Mouse (Mus musculus): ENCODE measurements around the gene 1110059E24Rik. TPM values are rescaled to one million over a fixed set of nuclear protein-coding genes. Genes with fewer than 3 reads are reported as not detected.

1110059E24Rik gene
- polyA plus RNA-seq, 1 experiment, result 17.1 TPM

- H3ac ChIP-seq (ENCODE audit: control insufficient read depth, insufficient read length, low read depth), result no peak overlapping the region
- no peak overlapping the region for H3K4me3 ChIP-seq (ENCODE audit: insufficient read depth, poor library complexity, severe bottlenecking)
- H3K36me3 ChIP-seq (ENCODE audit: control insufficient read depth, insufficient read depth), result peaks cover 5% of the 10 kb centered on the region
- H3K27me3 ChIP-seq (ENCODE audit: control insufficient read depth, insufficient read depth, insufficient read length), result no peaks in the 10 kb centered on the region
- H3K79me3 ChIP-seq (ENCODE audit: low read depth), result peaks cover 76% of the 10 kb centered on the region
- peaks cover 97% of the 10 kb centered on the region for H3K79me2 ChIP-seq (ENCODE audit: control insufficient read depth, insufficient read depth)
- TF ChIP-seq CTCF (IDR thresholded peaks at IDR 0.05; ENCODE audit: control insufficient read depth, insufficient read depth, insufficient read length) (no peak), USF1 (IDR thresholded peaks at IDR 0.05; ENCODE audit: low read depth) (no peak), MYOG (IDR thresholded peaks at IDR 0.05; ENCODE audit: control insufficient read depth, extremely low read depth, insufficient read length) (no peak), MYOD1 (IDR thresholded peaks at IDR 0.05; ENCODE audit: control insufficient read depth, insufficient read length, low read depth) (no peak), FOSL1 (IDR thresholded peaks at IDR 0.05; ENCODE audit: insufficient read depth, low read length, poor library complexity, severe bottlenecking) (no peak), CEBPB (IDR thresholded peaks at IDR 0.05; ENCODE audit: low read depth) (no peak), MAX (IDR thresholded peaks at IDR 0.05) (no peak)
Observed at GRCm38 (mm10) chr19:21646142-21646541, 6.6 kb downstream of the 1110059E24Rik start.

- no peak overlapping the region for H3K4me3 ChIP-seq (ENCODE audit: insufficient read depth, poor library complexity, severe bottlenecking)
- TF ChIP-seq MAX (IDR thresholded peaks at IDR 0.05), result no peak
- TF ChIP-seq CTCF (IDR thresholded peaks at IDR 0.05; ENCODE audit: control insufficient read depth, insufficient read depth, insufficient read length), result no peak
- no peak for TF ChIP-seq CEBPB (IDR thresholded peaks at IDR 0.05; ENCODE audit: low read depth)
- TF ChIP-seq MYOD1 (IDR thresholded peaks at IDR 0.05; ENCODE audit: control insufficient read depth, insufficient read length, low read depth), result no peak
- TF ChIP-seq MYOG (IDR thresholded peaks at IDR 0.05; ENCODE audit: control insufficient read depth, extremely low read depth, insufficient read length), result no peak
- no peak for TF ChIP-seq FOSL1 (IDR thresholded peaks at IDR 0.05; ENCODE audit: insufficient read depth, low read length, poor library complexity, severe bottlenecking)
- no peak for TF ChIP-seq USF1 (IDR thresholded peaks at IDR 0.05; ENCODE audit: low read depth)
- H3K27me3 ChIP-seq (ENCODE audit: control insufficient read depth, insufficient read depth, insufficient read length), result no peaks in the 10 kb centered on the region
- H3K36me3 ChIP-seq (ENCODE audit: control insufficient read depth, insufficient read depth), result peaks cover 5% of the 10 kb centered on the region
- H3K79me2 ChIP-seq (ENCODE audit: control insufficient read depth, insufficient read depth), result peaks cover 97% of the 10 kb centered on the region
- H3K79me3 ChIP-seq (ENCODE audit: low read depth), result peaks cover 67% of the 10 kb centered on the region
- no peak overlapping the region for H3ac ChIP-seq (ENCODE audit: control insufficient read depth, insufficient read length, low read depth)
Observed at GRCm38 (mm10) chr19:21645301-21645700, 7.5 kb downstream of the 1110059E24Rik start.

- Histone ChIP-seq H3K4me3 (ENCODE audit: insufficient read depth, poor library complexity, severe bottlenecking) (no peak overlapping the region), H3K79me3 (ENCODE audit: low read depth) (peaks cover 66% of the 10 kb centered on the region), H3K36me3 (ENCODE audit: control insufficient read depth, insufficient read depth) (no peaks in the 10 kb centered on the region), H3K79me2 (ENCODE audit: control insufficient read depth, insufficient read depth) (peaks cover 97% of the 10 kb centered on the region), H3ac (ENCODE audit: control insufficient read depth, insufficient read length, low read depth) (no peak overlapping the region), H3K27me3 (ENCODE audit: control insufficient read depth, insufficient read depth, insufficient read length) (no peaks in the 10 kb centered on the region)
- TF ChIP-seq CTCF (IDR thresholded peaks at IDR 0.05; ENCODE audit: control insufficient read depth, insufficient read depth, insufficient read length) (no peak), MYOD1 (IDR thresholded peaks at IDR 0.05; ENCODE audit: control insufficient read depth, insufficient read length, low read depth) (no peak), MYOG (IDR thresholded peaks at IDR 0.05; ENCODE audit: control insufficient read depth, extremely low read depth, insufficient read length) (no peak), MAX (IDR thresholded peaks at IDR 0.05) (no peak), USF1 (IDR thresholded peaks at IDR 0.05; ENCODE audit: low read depth) (no peak), FOSL1 (IDR thresholded peaks at IDR 0.05; ENCODE audit: insufficient read depth, low read length, poor library complexity, severe bottlenecking) (no peak), CEBPB (IDR thresholded peaks at IDR 0.05; ENCODE audit: low read depth) (no peak)
Observed at GRCm38 (mm10) chr19:21643935-21644334, 8.8 kb downstream of the 1110059E24Rik start.

- Histone ChIP-seq H3K79me3 (ENCODE audit: low read depth) (peaks cover 43% of the 10 kb centered on the region), H3K36me3 (ENCODE audit: control insufficient read depth, insufficient read depth) (no peaks in the 10 kb centered on the region), H3K27me3 (ENCODE audit: control insufficient read depth, insufficient read depth, insufficient read length) (no peaks in the 10 kb centered on the region), H3K79me2 (ENCODE audit: control insufficient read depth, insufficient read depth) (peaks cover 91% of the 10 kb centered on the region), H3ac (ENCODE audit: control insufficient read depth, insufficient read length, low read depth) (no peak overlapping the region), H3K4me3 (ENCODE audit: insufficient read depth, poor library complexity, severe bottlenecking) (no peak overlapping the region)
- TF ChIP-seq MYOG (IDR thresholded peaks at IDR 0.05; ENCODE audit: control insufficient read depth, extremely low read depth, insufficient read length), result no peak
- TF ChIP-seq MAX (IDR thresholded peaks at IDR 0.05), result no peak
- TF ChIP-seq CTCF (IDR thresholded peaks at IDR 0.05; ENCODE audit: control insufficient read depth, insufficient read depth, insufficient read length), result no peak
- TF ChIP-seq FOSL1 (IDR thresholded peaks at IDR 0.05; ENCODE audit: insufficient read depth, low read length, poor library complexity, severe bottlenecking), result no peak
- no peak for TF ChIP-seq USF1 (IDR thresholded peaks at IDR 0.05; ENCODE audit: low read depth)
- TF ChIP-seq MYOD1 (IDR thresholded peaks at IDR 0.05; ENCODE audit: control insufficient read depth, insufficient read length, low read depth), result no peak
Observed at GRCm38 (mm10) chr19:21637672-21638071, 15.1 kb downstream of the 1110059E24Rik start.

GRCm38 (mm10) chr19:21636907-21637306, 15.9 kb downstream of the 1110059E24Rik start:
- Histone ChIP-seq H3K36me3 (ENCODE audit: control insufficient read depth, insufficient read depth) (no peaks in the 10 kb centered on the region), H3K79me3 (ENCODE audit: low read depth) (peaks cover 42% of the 10 kb centered on the region), H3K27me3 (ENCODE audit: control insufficient read depth, insufficient read depth, insufficient read length) (no peaks in the 10 kb centered on the region), H3ac (ENCODE audit: control insufficient read depth, insufficient read length, low read depth) (no peak overlapping the region), H3K4me3 (ENCODE audit: insufficient read depth, poor library complexity, severe bottlenecking) (no peak overlapping the region), H3K79me2 (ENCODE audit: control insufficient read depth, insufficient read depth) (peaks cover 90% of the 10 kb centered on the region)
- TF ChIP-seq MYOD1 (IDR thresholded peaks at IDR 0.05; ENCODE audit: control insufficient read depth, insufficient read length, low read depth) (no peak), CEBPB (IDR thresholded peaks at IDR 0.05; ENCODE audit: low read depth) (no peak), MAX (IDR thresholded peaks at IDR 0.05) (no peak), USF1 (IDR thresholded peaks at IDR 0.05; ENCODE audit: low read depth) (no peak), CTCF (IDR thresholded peaks at IDR 0.05; ENCODE audit: control insufficient read depth, insufficient read depth, insufficient read length) (no peak), FOSL1 (IDR thresholded peaks at IDR 0.05; ENCODE audit: insufficient read depth, low read length, poor library complexity, severe bottlenecking) (no peak), MYOG (IDR thresholded peaks at IDR 0.05; ENCODE audit: control insufficient read depth, extremely low read depth, insufficient read length) (no peak)

- Histone ChIP-seq H3K36me3 (ENCODE audit: control insufficient read depth, insufficient read depth) (no peaks in the 10 kb centered on the region), H3ac (ENCODE audit: control insufficient read depth, insufficient read length, low read depth) (no peak overlapping the region), H3K4me3 (ENCODE audit: insufficient read depth, poor library complexity, severe bottlenecking) (no peak overlapping the region), H3K27me3 (ENCODE audit: control insufficient read depth, insufficient read depth, insufficient read length) (no peaks in the 10 kb centered on the region), H3K79me3 (ENCODE audit: low read depth) (peaks cover 38% of the 10 kb centered on the region), H3K79me2 (ENCODE audit: control insufficient read depth, insufficient read depth) (peaks cover 82% of the 10 kb centered on the region)
- TF ChIP-seq CEBPB (IDR thresholded peaks at IDR 0.05; ENCODE audit: low read depth) (no peak), MAX (IDR thresholded peaks at IDR 0.05) (no peak), MYOG (IDR thresholded peaks at IDR 0.05; ENCODE audit: control insufficient read depth, extremely low read depth, insufficient read length) (no peak), MYOD1 (IDR thresholded peaks at IDR 0.05; ENCODE audit: control insufficient read depth, insufficient read length, low read depth) (no peak), USF1 (IDR thresholded peaks at IDR 0.05; ENCODE audit: low read depth) (no peak), FOSL1 (IDR thresholded peaks at IDR 0.05; ENCODE audit: insufficient read depth, low read length, poor library complexity, severe bottlenecking) (no peak), CTCF (IDR thresholded peaks at IDR 0.05; ENCODE audit: control insufficient read depth, insufficient read depth, insufficient read length) (no peak)
Observed at GRCm38 (mm10) chr19:21635406-21635805, 17.4 kb downstream of the 1110059E24Rik start.
